Mouse (Mus musculus): ENCODE measurements around the gene Ank3.

Ank3 gene

GRCm38 (mm10) chr10:69611839-69612340, 213.3 kb downstream of the Ank3 start:
- peak; percentile 90 for DNase-seq (ENCODE audit: low read depth, low spot score)

- no peak for DNase-seq (ENCODE audit: low read depth, low spot score)
Measured at GRCm38 (mm10) chr10:69616953-69617352, 218.4 kb downstream of the Ank3 start.

GRCm38 (mm10) chr10:69617537-69618112, 219.1 kb downstream of the Ank3 start:
- no peak for DNase-seq (ENCODE audit: low read depth, low spot score)

- peak; percentile 69 for DNase-seq (ENCODE audit: low read depth, low spot score)
Measured at GRCm38 (mm10) chr10:69620692-69621382, 222.3 kb downstream of the Ank3 start.

- no peak for DNase-seq (ENCODE audit: low read depth, low spot score)
Measured at GRCm38 (mm10) chr10:69627767-69628166, 229.2 kb downstream of the Ank3 start.

- no peak for DNase-seq (ENCODE audit: low read depth, low spot score)
Measured at GRCm38 (mm10) chr10:69628743-69629142, 230.2 kb downstream of the Ank3 start.

- DNase-seq (ENCODE audit: low read depth, low spot score): peak; percentile 68
Measured at GRCm38 (mm10) chr10:69630802-69631388, 232.3 kb downstream of the Ank3 start.

GRCm38 (mm10) chr10:69632885-69633284, 234.3 kb downstream of the Ank3 start:
- DNase-seq (ENCODE audit: low read depth, low spot score): peak; percentile 61

GRCm38 (mm10) chr10:69634891-69635290, 236.3 kb downstream of the Ank3 start:
- DNase-seq (ENCODE audit: low read depth, low spot score): no peak

GRCm38 (mm10) chr10:69635910-69636656, 237.5 kb downstream of the Ank3 start:
- no peak for DNase-seq (ENCODE audit: low read depth, low spot score)

GRCm38 (mm10) chr10:69639138-69639537, 240.6 kb downstream of the Ank3 start:
- DNase-seq (ENCODE audit: low read depth, low spot score): no peak

GRCm38 (mm10) chr10:69640617-69641016, 242.0 kb downstream of the Ank3 start:
- no peak for DNase-seq (ENCODE audit: low read depth, low spot score)

- no peak for DNase-seq (ENCODE audit: low read depth, low spot score)
Measured at GRCm38 (mm10) chr10:69643481-69643880, 244.9 kb downstream of the Ank3 start.

GRCm38 (mm10) chr10:69643986-69644385, 245.4 kb downstream of the Ank3 start:
- peak; percentile 75 for DNase-seq (ENCODE audit: low read depth, low spot score)

GRCm38 (mm10) chr10:69645311-69645802, 246.8 kb downstream of the Ank3 start:
- DNase-seq (ENCODE audit: low read depth, low spot score): no peak

- DNase-seq (ENCODE audit: low read depth, low spot score): no peak
Measured at GRCm38 (mm10) chr10:69645929-69646328, 247.4 kb downstream of the Ank3 start.

GRCm38 (mm10) chr10:69650074-69650473, 251.5 kb downstream of the Ank3 start:
- DNase-seq (ENCODE audit: low read depth, low spot score): no peak

GRCm38 (mm10) chr10:69652660-69653059, 254.1 kb downstream of the Ank3 start:
- peak; percentile 70 for DNase-seq (ENCODE audit: low read depth, low spot score)

- no peak for DNase-seq (ENCODE audit: low read depth, low spot score)
Measured at GRCm38 (mm10) chr10:69653121-69653677, 254.6 kb downstream of the Ank3 start.

- no peak for DNase-seq (ENCODE audit: low read depth, low spot score)
Measured at GRCm38 (mm10) chr10:69654176-69654575, 255.6 kb downstream of the Ank3 start.

GRCm38 (mm10) chr10:69654866-69655633, 256.5 kb downstream of the Ank3 start:
- peak; percentile 86 for DNase-seq (ENCODE audit: low read depth, low spot score)
